Mouse (Mus musculus): Measurements from ENCODE around the gene Akap14. TPM values are rescaled to one million over a fixed set of nuclear protein-coding genes. Genes with fewer than 3 reads are reported as not detected.

The Akap14 gene
- total RNA-seq, 2 experiments from 2014 or later = not detected

GRCm38 (mm10) chrX:37110193-37110880, 58.3 kb downstream of the Akap14 start, which contains the start of gene Upf3b:
Upf3b (minus strand) TSS chrX:37110322.
- ATAC-seq (replicated peaks; ENCODE audit: low FRiP score, low TSS enrichment, poor library complexity, severe bottlenecking) = peak; percentile 99

- peak; percentile 91 for ATAC-seq (replicated peaks; ENCODE audit: low FRiP score, low TSS enrichment, poor library complexity, severe bottlenecking)
Observed at GRCm38 (mm10) chrX:37109526-37110192, 59.0 kb downstream of the Akap14 start.

- no peak for ATAC-seq (replicated peaks; ENCODE audit: low FRiP score, low TSS enrichment, poor library complexity, severe bottlenecking)
Observed at GRCm38 (mm10) chrX:37103826-37104225, 64.8 kb downstream of the Akap14 start.

Other genes starting within 250 kb of the Akap14 start
- 15.5 TPM in 2 replicates for gene Sept6, start 177.0 kb downstream of the Akap14 start, total RNA-seq (2014; fragmentation: Nextera tagmentation)
- 19.9 and 27.3 TPM in 2 replicates for gene Sept6, start 177.0 kb downstream of the Akap14 start, total RNA-seq (2017)
- not detected in 2 replicates for gene Sowahd, start 120.0 kb downstream of the Akap14 start, total RNA-seq (2014; fragmentation: Nextera tagmentation)
- not detected in 2 replicates for gene Sowahd, start 120.0 kb downstream of the Akap14 start, total RNA-seq (2017)
- gene Rpl39, start 83.4 kb downstream of the Akap14 start, total RNA-seq (2014; fragmentation: Nextera tagmentation) = 2,164 and 2,516 TPM in 2 replicates
- gene Rpl39, start 83.4 kb downstream of the Akap14 start, total RNA-seq (2017) = 4,522 and 6,227 TPM in 2 replicates
- gene Upf3b, start 58.5 kb downstream of the Akap14 start, total RNA-seq (2014; fragmentation: Nextera tagmentation) = 43.4 and 80.8 TPM in 2 replicates
- gene Upf3b, start 58.5 kb downstream of the Akap14 start, total RNA-seq (2017) = 87.5 and 105 TPM in 2 replicates
- gene Nkap, start 42.0 kb downstream of the Akap14 start, total RNA-seq (2014; fragmentation: Nextera tagmentation) = 20.1 and 22.4 TPM in 2 replicates
- 45.9 and 70.9 TPM in 2 replicates for gene Nkap, start 42.0 kb downstream of the Akap14 start, total RNA-seq (2017)
- 231 and 296 TPM in 2 replicates for gene Ndufa1, start 22.3 kb upstream of the Akap14 start, total RNA-seq (2014; fragmentation: Nextera tagmentation)
- gene Ndufa1, start 22.3 kb upstream of the Akap14 start, total RNA-seq (2017) = 114 and 134 TPM in 2 replicates
- 5.7 and 7.4 TPM in 2 replicates for gene Rnf113a1, start 22.4 kb upstream of the Akap14 start, total RNA-seq (2014; fragmentation: Nextera tagmentation)
- 0.80 and 4.4 TPM in 2 replicates for gene Rnf113a1, start 22.4 kb upstream of the Akap14 start, total RNA-seq (2017)
- not detected in 2 replicates for gene Gm9, start 42.2 kb upstream of the Akap14 start, total RNA-seq (2014; fragmentation: Nextera tagmentation)
- not detected in 2 replicates for gene Gm9, start 42.2 kb upstream of the Akap14 start, total RNA-seq (2017)
- not detected in 2 replicates for gene Rhox1, start 53.4 kb upstream of the Akap14 start, total RNA-seq (2014; fragmentation: Nextera tagmentation)
- not detected in 2 replicates for gene Rhox1, start 53.4 kb upstream of the Akap14 start, total RNA-seq (2017)
- not detected in 2 replicates for gene Rhox2a, start 76.1 kb upstream of the Akap14 start, total RNA-seq (2014; fragmentation: Nextera tagmentation)
- gene Rhox2a, start 76.1 kb upstream of the Akap14 start, total RNA-seq (2017) = not detected in 2 replicates
- gene Rhox3a, start 81.1 kb upstream of the Akap14 start, total RNA-seq (2014; fragmentation: Nextera tagmentation) = not detected in 2 replicates
- gene Rhox3a, start 81.1 kb upstream of the Akap14 start, total RNA-seq (2017) = not detected in 2 replicates
- gene Rhox4a, start 96.5 kb upstream of the Akap14 start, total RNA-seq (2014; fragmentation: Nextera tagmentation) = not detected in 2 replicates
- not detected in 2 replicates for gene Rhox4a, start 96.5 kb upstream of the Akap14 start, total RNA-seq (2017)
- gene Rhox3a2, start 211.2 kb upstream of the Akap14 start, total RNA-seq (2014; fragmentation: Nextera tagmentation) = not detected in 2 replicates
- gene Rhox3a2, start 211.2 kb upstream of the Akap14 start, total RNA-seq (2017) = not detected in 2 replicates
- not detected in 2 replicates for gene Rhox4a2, start 222.0 kb upstream of the Akap14 start, total RNA-seq (2014; fragmentation: Nextera tagmentation)
- not detected in 2 replicates for gene Rhox4a2, start 222.0 kb upstream of the Akap14 start, total RNA-seq (2017)
- not detected in 2 replicates for gene Rhox2b, start 243.2 kb upstream of the Akap14 start, total RNA-seq (2014; fragmentation: Nextera tagmentation)
- not detected in 2 replicates for gene Rhox2b, start 243.2 kb upstream of the Akap14 start, total RNA-seq (2017)